Mouse (Mus musculus): ENCODE measurements at regions not wholly inside any gene's neighbourhood (a gene's known extent, or its start where the extent isn't known, plus 50 kb on each side); places are given as distances from the start of the nearest gene placed in this dataset.

DNA sequence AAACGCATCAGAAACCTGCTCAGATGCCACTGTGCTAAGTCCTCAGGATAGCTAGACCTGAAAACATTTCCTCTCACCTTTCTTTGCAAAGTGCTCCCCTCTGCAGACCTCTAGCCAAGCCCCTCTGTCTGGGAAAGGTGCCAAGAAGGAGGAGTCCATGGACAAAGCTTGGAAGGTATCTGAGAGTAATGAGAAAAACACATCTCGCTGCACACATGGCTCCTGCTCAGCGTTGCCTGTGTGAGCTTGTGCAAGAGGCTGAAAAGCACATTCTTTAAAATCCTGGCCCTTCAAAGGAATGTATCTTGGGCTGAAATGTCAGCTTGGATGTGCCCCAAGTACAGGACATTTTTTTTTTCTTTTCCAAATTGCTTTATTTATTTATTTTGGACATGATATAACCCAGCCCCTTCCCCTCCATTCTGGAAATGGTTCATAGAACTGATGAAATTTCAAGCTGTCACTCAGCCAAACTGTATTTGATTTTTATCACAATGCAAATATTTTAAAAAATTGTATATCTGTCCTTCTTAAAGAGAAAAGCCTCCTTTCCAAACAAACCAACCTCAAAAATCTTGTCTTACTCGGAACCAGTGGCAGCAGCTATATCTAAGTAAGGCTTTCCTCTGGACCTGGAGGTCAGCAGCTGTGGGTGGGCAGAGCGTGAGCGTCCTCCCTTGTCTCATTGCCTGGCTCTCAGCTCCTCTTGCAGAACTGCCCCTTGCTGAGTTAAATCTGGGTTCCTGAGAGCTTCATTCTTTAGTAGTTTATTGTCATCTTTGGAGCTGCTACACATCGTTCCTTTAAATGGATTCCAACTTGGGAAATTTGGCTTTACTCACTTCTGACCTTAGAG lies 119.4 kb upstream of the Klhl29 start:
- Histone ChIP-seq H3K4me1 (ENCODE audit: control insufficient read depth, insufficient read depth, low read length) (no peaks in the 10 kb centered on the region), H3K36me3 (ENCODE audit: control insufficient read depth, insufficient read depth, low read length) (no peaks in the 10 kb centered on the region), H3K27ac (ENCODE audit: insufficient read depth, low read depth, low read length) (no peak overlapping the region), H3K27me3 (replicated peaks; ENCODE audit: control insufficient read depth, insufficient read depth, low read length) (no peaks in the 10 kb centered on the region; the same call in 1 of the 2 replicates), H3K4me3 (ENCODE audit: insufficient read depth, low read depth, low read length) (no peak overlapping the region)
- no peak for DNase-seq
- WGBS, result 47% methylated on average over 7 of the region's 7 CpGs
- TF ChIP-seq CTCF (conservative IDR thresholded peaks at IDR 0.05; ENCODE audit: insufficient read depth, insufficient read length, low read depth, low read length) (no peak), POLR2A (IDR thresholded peaks at IDR 0.05; ENCODE audit: low read depth, low read length) (no peak)

DNA sequence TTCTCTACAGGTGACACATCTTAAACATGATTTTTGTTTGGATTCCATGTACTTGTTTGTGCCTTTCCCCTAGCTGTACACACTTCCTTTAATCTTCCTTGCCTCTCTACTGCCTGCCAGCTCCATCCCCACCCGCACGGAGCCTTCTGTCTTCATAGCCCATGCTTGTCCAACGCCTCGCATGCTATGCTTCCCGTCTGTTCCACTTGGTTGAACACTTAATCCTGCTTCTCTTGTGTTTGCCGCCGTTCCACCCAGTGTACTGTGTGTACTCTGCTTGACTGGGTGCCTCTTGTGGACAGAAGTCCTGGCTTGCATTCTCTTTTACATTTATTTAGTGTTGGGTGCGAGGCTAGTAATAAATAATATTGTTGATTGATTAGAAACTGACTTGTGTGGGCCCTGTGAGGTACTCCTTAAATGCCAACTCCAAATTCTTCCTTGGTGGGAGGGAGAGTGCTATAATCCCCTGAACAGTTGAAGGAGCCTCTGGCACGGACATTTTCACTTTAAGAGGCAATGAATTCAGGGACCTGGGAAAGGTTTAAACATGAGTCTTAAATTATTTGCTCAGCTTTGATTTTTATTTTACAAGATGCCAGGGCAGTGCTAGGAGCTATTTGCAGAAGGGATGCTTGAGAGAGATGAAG lies 88.9 kb upstream of the Klhl29 start:
- no peaks in the 10 kb centered on the region for H3K4me1 ChIP-seq (ENCODE audit: control insufficient read depth, insufficient read depth, low read length)
- WGBS, result 26% methylated on average over 9 of the region's 9 CpGs
- no peak overlapping the region for H3K4me3 ChIP-seq (ENCODE audit: insufficient read depth, low read depth, low read length)
- no peaks in the 10 kb centered on the region for H3K36me3 ChIP-seq (ENCODE audit: control insufficient read depth, insufficient read depth, low read length)
- H3K27me3 ChIP-seq (replicated peaks; ENCODE audit: control insufficient read depth, insufficient read depth, low read length), result no peaks in the 10 kb centered on the region
- no peak overlapping the region for H3K27ac ChIP-seq (ENCODE audit: insufficient read depth, low read depth, low read length)
- TF ChIP-seq CTCF (conservative IDR thresholded peaks at IDR 0.05; ENCODE audit: insufficient read depth, insufficient read length, low read depth, low read length) (no peak), POLR2A (IDR thresholded peaks at IDR 0.05; ENCODE audit: low read depth, low read length) (no peak)
- peak; percentile 43 for DNase-seq

DNA sequence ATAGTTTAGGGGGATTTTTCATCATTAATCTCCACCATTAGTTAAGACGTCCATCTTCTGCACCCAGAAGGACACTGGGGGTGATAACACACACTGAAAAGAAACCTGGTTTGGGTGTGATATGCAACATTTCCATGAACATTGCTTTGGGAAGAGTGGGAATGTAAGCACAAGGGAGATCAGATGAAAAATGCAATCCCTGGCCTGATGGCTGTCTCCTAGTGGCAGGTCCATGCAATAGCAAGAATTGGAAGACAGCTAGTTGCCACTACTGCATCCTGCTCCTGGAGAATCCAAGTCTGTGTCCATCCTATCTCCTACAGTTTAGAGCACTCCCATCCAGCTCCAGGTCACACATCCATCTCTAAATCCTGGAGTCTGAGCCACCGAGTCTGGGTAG lies 77.7 kb upstream of the Klhl29 start:
- Histone ChIP-seq H3K36me3 (ENCODE audit: control insufficient read depth, insufficient read depth, low read length) (no peaks in the 10 kb centered on the region), H3K4me3 (ENCODE audit: insufficient read depth, low read depth, low read length) (no peak overlapping the region), H3K4me1 (ENCODE audit: control insufficient read depth, insufficient read depth, low read length) (no peaks in the 10 kb centered on the region), H3K27me3 (replicated peaks; ENCODE audit: control insufficient read depth, insufficient read depth, low read length) (no peaks in the 10 kb centered on the region), H3K27ac (ENCODE audit: insufficient read depth, low read depth, low read length) (no peak overlapping the region)
- 88% methylated on average over 2 of the region's 2 CpGs for WGBS
- TF ChIP-seq POLR2A (IDR thresholded peaks at IDR 0.05; ENCODE audit: low read depth, low read length) (no peak), CTCF (conservative IDR thresholded peaks at IDR 0.05; ENCODE audit: insufficient read depth, insufficient read length, low read depth, low read length) (0 out of 2 replicates have a peak, but pooled peaks have one; percentile 3)
- DNase-seq, result no peak

DNA sequence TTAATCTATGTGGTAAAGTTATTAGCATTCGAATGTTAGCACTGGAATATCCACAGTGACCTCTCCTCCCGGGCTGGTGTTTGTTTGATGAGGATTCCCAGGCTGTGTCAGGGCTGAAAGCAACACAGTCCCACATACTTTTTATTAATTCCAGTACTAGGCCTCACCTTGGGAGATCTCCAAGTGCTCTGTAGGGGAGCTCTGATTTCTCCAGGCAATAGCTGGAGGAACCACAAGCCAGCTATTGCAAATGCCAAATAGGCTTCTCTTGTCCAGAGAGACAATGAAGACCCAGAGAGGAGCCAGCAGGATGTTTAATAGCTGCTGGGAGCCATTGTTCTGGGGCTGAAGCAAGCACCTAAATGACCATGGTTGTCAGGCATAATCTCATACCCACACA lies 68.2 kb upstream of the Klhl29 start:
- no peak for DNase-seq
- WGBS, result 84% methylated on average over 2 of the region's 2 CpGs
- H3K36me3 ChIP-seq (ENCODE audit: control insufficient read depth, insufficient read depth, low read length), result no peaks in the 10 kb centered on the region
- no peaks in the 10 kb centered on the region for H3K27me3 ChIP-seq (replicated peaks; ENCODE audit: control insufficient read depth, insufficient read depth, low read length)
- H3K4me1 ChIP-seq (ENCODE audit: control insufficient read depth, insufficient read depth, low read length), result no peaks in the 10 kb centered on the region
- no peak overlapping the region for H3K27ac ChIP-seq (ENCODE audit: insufficient read depth, low read depth, low read length)
- TF ChIP-seq POLR2A (IDR thresholded peaks at IDR 0.05; ENCODE audit: low read depth, low read length) (no peak), CTCF (conservative IDR thresholded peaks at IDR 0.05; ENCODE audit: insufficient read depth, insufficient read length, low read depth, low read length) (no peak)
- H3K4me3 ChIP-seq (ENCODE audit: insufficient read depth, low read depth, low read length), result no peak overlapping the region

DNA sequence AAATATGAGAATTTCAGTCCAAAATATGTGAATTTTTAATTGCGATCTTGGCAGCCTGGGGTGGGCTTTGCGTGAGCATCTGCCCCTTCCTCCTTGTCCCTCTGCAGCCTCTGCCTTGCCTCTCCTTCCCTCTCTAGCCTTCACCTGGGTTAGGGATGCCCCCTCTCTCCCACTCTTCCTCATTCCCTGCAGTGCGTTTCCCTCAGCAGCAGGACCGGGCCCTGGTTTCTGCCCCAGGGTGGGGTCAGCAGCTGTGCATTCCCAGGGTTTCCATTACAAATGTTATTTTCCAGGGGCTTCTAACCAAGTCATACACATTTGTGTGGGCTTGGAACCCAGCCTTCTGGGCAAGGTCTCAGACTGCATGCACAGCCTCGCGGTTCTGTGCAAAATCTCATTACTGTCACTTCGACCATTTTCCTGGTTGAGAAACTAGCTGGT lies 67.6 kb upstream of the Klhl29 start:
- Histone ChIP-seq H3K4me1 (ENCODE audit: control insufficient read depth, insufficient read depth, low read length) (no peaks in the 10 kb centered on the region), H3K27me3 (replicated peaks; ENCODE audit: control insufficient read depth, insufficient read depth, low read length) (no peaks in the 10 kb centered on the region), H3K27ac (ENCODE audit: insufficient read depth, low read depth, low read length) (no peak overlapping the region), H3K36me3 (ENCODE audit: control insufficient read depth, insufficient read depth, low read length) (no peaks in the 10 kb centered on the region), H3K4me3 (ENCODE audit: insufficient read depth, low read depth, low read length) (no peak overlapping the region)
- 66% methylated on average over 7 of the region's 7 CpGs for WGBS
- DNase-seq, result no peak
- TF ChIP-seq CTCF (conservative IDR thresholded peaks at IDR 0.05; ENCODE audit: insufficient read depth, insufficient read length, low read depth, low read length) (no peak), POLR2A (IDR thresholded peaks at IDR 0.05; ENCODE audit: low read depth, low read length) (no peak)

DNA sequence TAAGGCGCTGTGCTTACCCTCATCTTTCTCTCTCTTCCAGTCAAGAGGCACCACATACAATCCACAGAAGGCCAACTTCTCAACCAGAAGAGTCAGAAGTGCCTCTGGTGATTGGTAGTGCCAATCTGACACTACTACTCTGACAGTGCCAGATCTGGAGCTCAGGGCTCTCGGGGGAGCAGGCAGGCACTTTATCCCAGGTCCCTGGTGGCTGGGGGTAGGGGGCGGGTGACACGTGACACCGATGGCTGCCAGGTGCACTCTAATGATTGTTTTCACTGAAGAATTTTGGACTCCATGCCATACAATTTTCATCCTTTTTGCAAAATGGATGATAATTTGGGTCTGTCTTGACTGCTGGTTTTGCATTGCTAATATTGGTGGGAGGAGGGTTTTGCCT lies 67.2 kb upstream of the Klhl29 start:
- WGBS, result 76% methylated on average over 5 of the region's 5 CpGs
- no peak overlapping the region for H3K27ac ChIP-seq (ENCODE audit: insufficient read depth, low read depth, low read length)
- no peak for TF ChIP-seq CTCF (conservative IDR thresholded peaks at IDR 0.05; ENCODE audit: insufficient read depth, insufficient read length, low read depth, low read length)
- no peak for TF ChIP-seq POLR2A (IDR thresholded peaks at IDR 0.05; ENCODE audit: low read depth, low read length)
- no peaks in the 10 kb centered on the region for H3K36me3 ChIP-seq (ENCODE audit: control insufficient read depth, insufficient read depth, low read length)
- no peak for DNase-seq
- H3K4me1 ChIP-seq (ENCODE audit: control insufficient read depth, insufficient read depth, low read length), result no peaks in the 10 kb centered on the region
- no peaks in the 10 kb centered on the region for H3K27me3 ChIP-seq (replicated peaks; ENCODE audit: control insufficient read depth, insufficient read depth, low read length)
- H3K4me3 ChIP-seq (ENCODE audit: insufficient read depth, low read depth, low read length), result no peak overlapping the region

DNA sequence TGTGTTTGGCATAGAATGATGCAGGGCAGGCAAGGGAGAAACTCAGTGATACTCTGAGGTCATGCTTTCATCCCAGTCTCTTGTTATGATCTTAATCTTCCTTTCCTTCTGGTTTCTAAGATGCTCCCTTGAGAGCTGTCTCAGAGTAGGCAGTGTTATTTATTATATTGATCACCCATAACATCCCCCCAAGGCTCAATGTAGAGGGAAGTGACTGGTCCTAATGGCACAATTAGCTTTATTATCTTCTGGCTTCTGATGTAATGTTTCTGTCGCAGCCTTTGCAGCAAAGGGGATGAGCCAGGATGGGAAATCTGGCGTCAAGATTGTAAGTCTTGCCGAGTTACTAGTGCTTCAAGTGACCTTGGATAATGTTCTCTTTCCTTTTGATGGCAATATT lies 65.0 kb upstream of the Klhl29 start:
- DNase-seq, result no peak
- TF ChIP-seq POLR2A (IDR thresholded peaks at IDR 0.05; ENCODE audit: low read depth, low read length) (no peak), CTCF (conservative IDR thresholded peaks at IDR 0.05; ENCODE audit: insufficient read depth, insufficient read length, low read depth, low read length) (no peak)
- no peak overlapping the region for H3K27ac ChIP-seq (ENCODE audit: insufficient read depth, low read depth, low read length)
- no peaks in the 10 kb centered on the region for H3K36me3 ChIP-seq (ENCODE audit: control insufficient read depth, insufficient read depth, low read length)
- H3K4me3 ChIP-seq (ENCODE audit: insufficient read depth, low read depth, low read length), result no peak overlapping the region
- WGBS, result 66% methylated on average over 3 of the region's 3 CpGs
- no peaks in the 10 kb centered on the region for H3K4me1 ChIP-seq (ENCODE audit: control insufficient read depth, insufficient read depth, low read length)
- no peaks in the 10 kb centered on the region for H3K27me3 ChIP-seq (replicated peaks; ENCODE audit: control insufficient read depth, insufficient read depth, low read length)
